Mouse (Mus musculus) stomach, postnatal 0 days (tissue): ENCODE results near the gene Nsl1.

Experiments used
- CTCF ChIP-seq: IDR thresholded peaks from 2 replicates; pipeline ENCODE4 v1.5.1; 2016; ENCODE audit warnings: antibody characterized with exemption, low read depth, mild to moderate bottlenecking, moderate library complexity
- EP300 ChIP-seq: optimal IDR thresholded peaks from 2 replicates; pipeline ENCODE3; 2016; ENCODE audit warnings: antibody characterized with exemption

GRCm38 (mm10) chr1:191014271-191014670 lies 48.5 kb upstream of the Nsl1 start:
- TF ChIP-seq CTCF (no peak), EP300 (no peak)
